Mouse (Mus musculus) layer of hippocampus, adult 2 months (tissue): ENCODE measurements around the gene Aprt. TPM values are rescaled to one million over a fixed set of nuclear protein-coding genes. Genes with fewer than 3 reads are reported as not detected.
A peak's percentile ranks its signal among the peaks of the same experiment; 100 is the strongest.

Experiments
- DNase-seq, 2 experiments: peaks; one replicate each; pipeline ENCODE4 v3.0.0; 2022; ENCODE audit warnings: low spot score in 2 of 2
- H3K27ac ChIP-seq: fragments of 200-600 bp; 2 replicates; pipeline ENCODE4 v1.8.1; 2022
- H3K4me3 ChIP-seq: fragments of 200-600 bp; 2 replicates; pipeline ENCODE4 v1.8.1; 2022; ENCODE audit warnings: mild to moderate bottlenecking
- CTCF ChIP-seq: fragments of 200-600 bp; conservative IDR thresholded peaks from 2 replicates; pipeline ENCODE4 v1.8.1; 2022; ENCODE audit warnings: antibody characterized with exemption, mild to moderate bottlenecking, moderate library complexity
- microRNA-seq, 2 experiments: library from miRNA; unstranded; fragments of <30 nt; microRNA quantifications; one replicate each; pipeline ENCODE4 v1.2.0; 2021
- total RNA-seq, 2 experiments: library from RNA; stranded (reverse); gene quantifications; 2 replicates each; pipeline ENCODE4 v1.2.3; 2021

The Aprt gene
- total RNA-seq, 2 experiments from 2014 or later: 60.7 to 62.3 TPM

DNA sequence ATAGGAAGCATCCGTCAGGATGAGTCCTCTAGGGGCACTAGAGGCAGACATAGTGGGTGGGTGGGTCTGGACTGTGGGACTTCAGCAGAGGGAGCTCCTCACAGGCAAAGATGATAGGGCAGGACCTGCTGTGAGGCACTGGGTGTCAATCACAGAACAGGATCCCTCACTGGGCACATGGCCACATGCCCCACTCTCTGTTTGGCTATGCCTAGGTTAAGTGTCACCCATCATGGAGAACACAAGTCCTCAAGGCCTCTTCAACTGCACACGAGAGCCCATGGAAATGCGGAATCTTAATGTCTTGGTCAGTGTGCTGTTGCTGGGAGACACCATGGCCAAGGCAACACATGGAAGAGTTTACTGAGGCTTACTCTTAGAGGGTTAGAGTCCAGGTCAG lies 48.8 kb downstream of the Aprt start:
- DNase-seq: no peak

DNA sequence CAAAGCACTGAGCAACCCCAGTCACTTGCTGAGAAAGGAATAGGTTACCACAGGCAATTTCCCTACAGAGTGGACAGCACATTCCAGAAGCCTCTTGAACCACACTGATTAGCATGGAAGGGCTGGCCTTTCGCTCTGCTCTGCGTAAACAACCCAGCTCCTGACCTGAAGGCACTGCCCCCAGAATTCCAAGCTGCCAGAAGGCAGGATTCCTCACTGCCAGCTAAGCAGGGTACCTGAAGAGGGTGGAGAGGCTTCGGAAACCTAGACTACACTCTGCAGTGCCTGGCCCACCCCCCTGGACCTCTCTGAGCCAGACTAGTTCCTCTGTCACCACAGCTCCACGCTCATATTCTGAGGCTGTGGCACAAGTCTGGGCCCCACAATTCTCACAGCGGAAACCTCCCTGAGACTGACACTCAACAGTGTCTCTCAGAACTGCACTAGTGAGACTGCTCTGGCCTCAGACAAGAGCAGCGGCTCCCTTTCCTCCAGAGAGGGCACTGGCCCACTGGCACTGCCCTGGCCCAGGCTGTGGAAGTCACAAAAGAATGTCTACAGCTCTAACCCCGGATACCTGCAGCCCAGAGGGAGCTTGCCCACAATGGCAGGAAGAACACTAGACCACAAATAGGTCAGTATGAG lies 50.1 kb downstream of the Aprt start:
- Histone ChIP-seq H3K4me3 (no peak overlapping the region), H3K27ac (peak overlapping the region; percentile 10; the same call in 1 of the 2 replicates)
- no peak for TF ChIP-seq CTCF
- no peak for DNase-seq

More for the DNA sequence above, 48.8 kb downstream of the Aprt start:
- no peak for TF ChIP-seq CTCF
- Histone ChIP-seq H3K4me3 (no peak overlapping the region), H3K27ac (no peak overlapping the region)

DNA sequence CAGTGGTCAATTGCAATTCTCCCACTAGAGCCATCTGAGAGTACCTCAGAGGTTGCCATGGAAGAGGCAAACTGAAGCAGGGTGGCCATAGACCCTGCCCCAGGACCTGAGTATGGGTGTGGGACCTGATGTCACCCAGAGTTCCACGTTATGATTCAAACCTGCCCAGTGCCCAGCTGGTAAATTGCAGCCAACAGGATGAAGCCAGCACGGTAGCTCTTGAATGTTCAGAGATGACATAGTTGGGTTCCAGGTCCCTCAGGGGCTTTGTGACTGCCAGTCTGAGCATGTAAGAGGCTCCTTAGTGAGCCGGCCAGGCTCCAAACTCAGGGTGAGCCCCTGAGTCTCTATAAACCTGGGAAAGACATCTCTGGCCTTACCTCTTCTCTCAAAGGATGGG lies 50.6 kb downstream of the Aprt start:
- no peak for DNase-seq
- no peak for TF ChIP-seq CTCF
- Histone ChIP-seq H3K4me3 (no peak overlapping the region), H3K27ac (no peak overlapping the region)

DNA sequence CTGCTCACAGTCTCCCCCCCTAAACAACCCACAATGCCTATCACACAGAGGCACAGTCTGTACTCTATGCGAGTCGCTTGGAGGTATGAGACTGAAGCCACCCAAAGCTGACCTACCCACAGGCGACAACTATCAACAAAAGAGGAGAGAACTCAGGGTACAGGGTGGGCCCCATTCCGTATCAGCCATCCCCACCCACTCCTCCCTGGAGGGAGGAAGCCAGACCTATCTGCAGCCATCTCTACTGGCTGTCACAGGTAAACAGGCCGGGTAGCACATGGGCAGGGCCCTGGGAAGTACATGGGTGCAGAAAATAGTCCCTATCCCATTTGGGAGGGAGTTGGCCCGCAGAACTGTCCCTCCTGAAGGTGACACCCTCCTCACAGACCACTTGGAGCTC lies 51.7 kb downstream of the Aprt start:
- no peak for DNase-seq
- no peak for TF ChIP-seq CTCF
- Histone ChIP-seq H3K4me3 (no peak overlapping the region), H3K27ac (no peak overlapping the region)

Small RNA genes lying within 50 kb of the gene (microRNA-seq; reads per million reads assigned to microRNA genes)
- gene Mir6396: 0 reads per million in 2 experiments

Other genes starting within 250 kb of the Aprt start
- under 1 TPM; 0.79 to 0.82 TPM for gene Trhr2, start 216.2 kb downstream of the Aprt start, total RNA-seq
- 10 to 100 TPM; 39.2 to 40.2 TPM for gene Zc3h18, start 200.3 kb downstream of the Aprt start, total RNA-seq
- gene Il17c, start 154.9 kb downstream of the Aprt start, total RNA-seq: not detected
- 10 to 100 TPM in 1 of 2 experiments, 1 to 10 TPM in 1; 10.0 to 10.7 TPM for gene Cyba, start 144.0 kb downstream of the Aprt start, total RNA-seq
- gene Mvd, start 133.5 kb downstream of the Aprt start, total RNA-seq: 10 to 100 TPM; 16.7 to 17.6 TPM
- not detected for gene Snai3, start 116.2 kb downstream of the Aprt start, total RNA-seq
- gene Rnf166, start 100.8 kb downstream of the Aprt start, total RNA-seq: 10 to 100 TPM; 32.7 to 39.5 TPM
- 10 to 100 TPM; 22.8 to 23.7 TPM for gene Ctu2, start 100.8 kb downstream of the Aprt start, total RNA-seq
- gene Piezo1, start 25.6 kb downstream of the Aprt start, total RNA-seq: 1 to 10 TPM; 3.1 to 5.5 TPM
- gene Cdt1, start 8.9 kb downstream of the Aprt start, total RNA-seq: 1 to 10 TPM; 1.3 to 1.6 TPM
- 10 to 100 TPM; 11.8 to 13.9 TPM for gene Galns, start 34.6 kb upstream of the Aprt start, total RNA-seq
- 10 to 100 TPM; 77.3 to 88.6 TPM for gene Trappc2l, start 34.7 kb upstream of the Aprt start, total RNA-seq
- gene Pabpn1l, start 45.8 kb upstream of the Aprt start, total RNA-seq: under 1 TPM in 1 of 2 experiments, not detected in 1; 0.52 TPM
- gene Cbfa2t3, start 122.2 kb upstream of the Aprt start, total RNA-seq: 10 to 100 TPM; 38.0 to 49.8 TPM
- gene Acsf3, start 198.6 kb upstream of the Aprt start, total RNA-seq: 10 to 100 TPM; 19.2 to 21.7 TPM